Mouse (Mus musculus): ENCODE measurements around the gene Ankrd63. TPM values are rescaled to one million over a fixed set of nuclear protein-coding genes. Genes with fewer than 3 reads are reported as not detected.
A peak's percentile ranks its signal among the peaks of the same experiment; 100 is the strongest.

The Ankrd63 gene
- polyA plus RNA-seq, 1 experiment from 2014 or later = 0.11 TPM

- 20% methylated on average over 7 of the region's 7 CpGs for WGBS
- no peak for DNase-seq (ENCODE audit: low spot score)
Measured at GRCm38 (mm10) chr2:118674500-118674899, 29.3 kb downstream of the Ankrd63 start.

DNA sequence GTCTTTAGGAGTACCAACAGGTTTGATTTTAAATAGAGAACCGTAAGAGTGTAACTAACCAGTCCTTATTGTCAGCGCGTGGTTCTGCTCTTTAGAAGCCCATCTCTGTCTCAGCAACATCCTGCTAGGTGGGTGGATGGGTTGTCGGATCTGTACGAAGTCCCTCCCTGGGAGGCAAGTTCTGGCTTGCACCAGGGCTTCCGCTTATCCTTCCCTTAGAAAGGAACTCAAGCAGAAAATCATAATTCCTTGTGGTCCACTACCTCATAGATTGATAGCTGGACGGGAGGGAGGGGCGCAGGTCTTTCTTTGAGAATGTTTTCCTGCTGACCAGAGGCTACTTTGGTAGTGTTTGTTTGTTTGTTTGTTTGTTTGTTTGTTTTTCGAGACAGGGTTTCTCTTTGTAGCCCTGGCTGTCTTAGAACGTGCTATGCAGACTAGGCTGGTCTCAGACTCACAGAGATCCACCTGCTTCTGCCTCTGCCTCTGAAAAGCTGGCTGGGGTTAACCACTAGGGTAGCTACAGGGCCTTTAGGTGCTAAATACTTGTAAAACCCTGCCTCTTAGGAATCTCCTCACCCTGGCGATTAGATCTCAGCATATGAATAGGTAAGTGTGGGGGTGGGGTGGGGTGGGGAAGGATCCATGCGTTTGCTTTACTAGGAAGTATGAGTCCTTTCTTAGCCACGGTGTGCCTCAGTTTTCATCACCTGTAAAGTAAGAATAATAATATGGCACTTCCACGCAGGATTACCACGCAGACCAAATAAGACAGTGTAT lies 29.9 kb downstream of the Ankrd63 start:
- DNase-seq (ENCODE audit: low spot score) = peak; percentile 76
- Histone ChIP-seq H3K27me3 (replicated peaks; ENCODE audit: control insufficient read depth, insufficient read depth, low read length) (peaks cover 61% of the 10 kb centered on the region), H3K4me1 (ENCODE audit: control insufficient read depth, insufficient read depth, low read length) (peaks cover 10% of the 10 kb centered on the region), H3K36me3 (ENCODE audit: control insufficient read depth, insufficient read depth, low read length) (no peaks in the 10 kb centered on the region), H3K9me3 (ENCODE audit: control insufficient read depth, low read length) (no peaks in the 10 kb centered on the region), H3K4me3 (ENCODE audit: low read depth, low read length) (no peak overlapping the region), H3K9ac (ENCODE audit: low read depth, low read length) (no peak overlapping the region), H3K27ac (replicated peaks; ENCODE audit: low read depth, low read length) (no peak overlapping the region), H3K4me2 (ENCODE audit: low read depth, low read length) (no peak overlapping the region)
- ATAC-seq (ENCODE audit: low read depth) = no peak
- 22% methylated on average over 15 of the region's 15 CpGs for WGBS

More at GRCm38 (mm10) chr2:118674500-118674899, 29.3 kb downstream of the Ankrd63 start:
- Histone ChIP-seq H3K9me3 (ENCODE audit: control insufficient read depth, low read length) (no peaks in the 10 kb centered on the region), H3K4me1 (ENCODE audit: control insufficient read depth, insufficient read depth, low read length) (peaks cover 10% of the 10 kb centered on the region; the same call in 1 of the 2 replicates), H3K27me3 (replicated peaks; ENCODE audit: control insufficient read depth, insufficient read depth, low read length) (peaks cover 67% of the 10 kb centered on the region), H3K27ac (replicated peaks; ENCODE audit: low read depth, low read length) (no peak overlapping the region), H3K4me3 (ENCODE audit: low read depth, low read length) (no peak overlapping the region), H3K9ac (ENCODE audit: low read depth, low read length) (no peak overlapping the region), H3K4me2 (ENCODE audit: low read depth, low read length) (no peak overlapping the region), H3K36me3 (ENCODE audit: control insufficient read depth, insufficient read depth, low read length) (no peaks in the 10 kb centered on the region)
- no peak for ATAC-seq (ENCODE audit: low read depth)

DNA sequence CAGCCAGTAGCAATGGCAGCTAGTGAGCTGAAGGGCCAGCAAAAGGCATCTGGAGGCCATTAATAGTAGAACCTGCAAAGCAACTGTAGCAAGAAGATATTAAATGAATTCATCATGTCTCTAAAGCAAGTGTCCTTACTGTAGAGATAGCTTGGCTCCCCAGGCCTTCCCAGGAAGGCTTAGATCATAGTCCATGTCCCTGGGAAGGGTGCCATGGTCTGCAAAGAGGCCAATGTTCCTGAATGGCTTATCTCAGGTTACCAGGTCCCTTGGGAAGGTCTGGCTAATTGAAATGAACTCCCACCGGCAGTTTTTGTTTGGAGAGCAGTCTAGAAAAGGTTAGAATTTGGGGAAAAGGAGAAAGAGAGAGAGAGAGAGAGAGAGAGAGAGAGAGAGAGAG lies 32.0 kb downstream of the Ankrd63 start:
- no peak for DNase-seq (ENCODE audit: low spot score)
- Histone ChIP-seq H3K9ac (ENCODE audit: low read depth, low read length) (no peak overlapping the region), H3K4me2 (ENCODE audit: low read depth, low read length) (no peak overlapping the region), H3K27me3 (replicated peaks; ENCODE audit: control insufficient read depth, insufficient read depth, low read length) (peaks cover 39% of the 10 kb centered on the region), H3K27ac (replicated peaks; ENCODE audit: low read depth, low read length) (no peak overlapping the region), H3K36me3 (ENCODE audit: control insufficient read depth, insufficient read depth, low read length) (no peaks in the 10 kb centered on the region), H3K4me3 (ENCODE audit: low read depth, low read length) (no peak overlapping the region), H3K4me1 (ENCODE audit: control insufficient read depth, insufficient read depth, low read length) (peaks cover 1% of the 10 kb centered on the region; the same call in 1 of the 2 replicates), H3K9me3 (ENCODE audit: control insufficient read depth, low read length) (no peaks in the 10 kb centered on the region)
- whole genome bisulfite sequencing = 28% methylated on average over 1 of the region's 1 CpGs
- no peak for ATAC-seq (ENCODE audit: low read depth)

DNA sequence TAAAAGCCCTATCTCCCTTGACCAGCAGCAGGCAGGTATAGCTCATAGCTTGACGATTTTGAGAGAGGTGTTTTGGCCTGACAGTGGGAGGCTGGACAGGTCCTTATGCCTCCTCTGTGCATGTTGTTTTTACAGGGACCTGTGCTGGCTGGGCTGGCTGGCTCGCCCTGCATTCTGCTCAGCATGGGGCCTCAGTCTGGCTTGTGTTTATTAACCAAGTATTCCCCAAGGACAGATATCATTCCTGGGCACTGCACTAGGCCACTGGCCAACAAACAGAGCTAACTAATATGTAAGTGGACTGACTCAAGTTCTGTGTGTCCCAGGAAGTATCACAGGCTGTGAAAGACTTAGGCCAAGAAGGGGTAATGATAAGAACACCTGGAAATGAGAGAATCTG lies 34.0 kb downstream of the Ankrd63 start:
- no peaks in the 10 kb centered on the region; the same call in 1 of the 2 replicates for H3K4me1 ChIP-seq (ENCODE audit: control insufficient read depth, insufficient read depth, low read length)

GRCm38 (mm10) chr2:118669245-118669644 lies 34.5 kb downstream of the Ankrd63 start:
- no peaks in the 10 kb centered on the region for H3K9me3 ChIP-seq (ENCODE audit: control insufficient read depth, low read length)
- ATAC-seq (ENCODE audit: low read depth) (no peak), DNase-seq (ENCODE audit: low spot score) (peak; percentile 51)
- H3K4me2 ChIP-seq (ENCODE audit: low read depth, low read length) = no peak overlapping the region
- H3K36me3 ChIP-seq (ENCODE audit: control insufficient read depth, insufficient read depth, low read length) = no peaks in the 10 kb centered on the region
- peaks cover 19% of the 10 kb centered on the region for H3K27me3 ChIP-seq (replicated peaks; ENCODE audit: control insufficient read depth, insufficient read depth, low read length)
- no peak overlapping the region for H3K4me3 ChIP-seq (ENCODE audit: low read depth, low read length)
- no peak overlapping the region for H3K9ac ChIP-seq (ENCODE audit: low read depth, low read length)
- no peaks in the 10 kb centered on the region; the same call in 1 of the 2 replicates for H3K4me1 ChIP-seq (ENCODE audit: control insufficient read depth, insufficient read depth, low read length)
- no peak overlapping the region for H3K27ac ChIP-seq (replicated peaks; ENCODE audit: low read depth, low read length)
- WGBS = 47% methylated on average over 6 of the region's 6 CpGs

More for the DNA sequence above, 34.0 kb downstream of the Ankrd63 start:
- H3K27me3 ChIP-seq (replicated peaks; ENCODE audit: control insufficient read depth, insufficient read depth, low read length) = peaks cover 21% of the 10 kb centered on the region
- no peak overlapping the region for H3K4me2 ChIP-seq (ENCODE audit: low read depth, low read length)
- no peak overlapping the region for H3K4me3 ChIP-seq (ENCODE audit: low read depth, low read length)
- no peaks in the 10 kb centered on the region for H3K36me3 ChIP-seq (ENCODE audit: control insufficient read depth, insufficient read depth, low read length)
- H3K9ac ChIP-seq (ENCODE audit: low read depth, low read length) = no peak overlapping the region
- DNase-seq (ENCODE audit: low spot score) (no peak), ATAC-seq (ENCODE audit: low read depth) (no peak)
- H3K27ac ChIP-seq (replicated peaks; ENCODE audit: low read depth, low read length) = no peak overlapping the region
- 27% methylated on average over 2 of the region's 2 CpGs for WGBS
- H3K9me3 ChIP-seq (ENCODE audit: control insufficient read depth, low read length) = no peaks in the 10 kb centered on the region

DNA sequence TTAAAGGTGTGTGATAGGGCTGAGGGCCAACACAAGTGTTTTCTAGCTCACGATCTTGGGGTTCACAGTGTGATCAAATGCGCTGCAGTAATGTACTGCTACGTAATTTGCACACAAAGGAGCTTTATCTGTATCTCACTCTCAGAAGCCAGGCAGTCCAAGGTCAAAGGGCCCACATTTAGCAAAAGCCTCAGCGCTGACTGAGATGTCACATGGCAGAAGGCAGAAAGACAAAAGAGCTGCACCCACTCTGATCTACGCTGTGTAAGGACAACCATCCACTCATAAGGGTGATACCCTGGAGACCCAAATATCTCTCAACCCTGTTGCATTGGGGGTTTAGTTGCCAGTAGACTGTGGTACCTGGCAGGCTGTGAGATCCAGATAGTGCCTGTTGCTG lies 36.6 kb downstream of the Ankrd63 start:
- Histone ChIP-seq H3K4me1 (ENCODE audit: control insufficient read depth, insufficient read depth, low read length) (peaks cover 5% of the 10 kb centered on the region; the same call in 1 of the 2 replicates), H3K4me2 (ENCODE audit: low read depth, low read length) (no peak overlapping the region), H3K4me3 (ENCODE audit: low read depth, low read length) (no peak overlapping the region), H3K9me3 (ENCODE audit: control insufficient read depth, low read length) (no peaks in the 10 kb centered on the region), H3K9ac (ENCODE audit: low read depth, low read length) (no peak overlapping the region), H3K36me3 (ENCODE audit: control insufficient read depth, insufficient read depth, low read length) (no peaks in the 10 kb centered on the region), H3K27ac (replicated peaks; ENCODE audit: low read depth, low read length) (no peak overlapping the region), H3K27me3 (replicated peaks; ENCODE audit: control insufficient read depth, insufficient read depth, low read length) (peaks cover 24% of the 10 kb centered on the region)
- 78% methylated on average over 5 of the region's 5 CpGs for WGBS
- ATAC-seq (ENCODE audit: low read depth) (no peak), DNase-seq (ENCODE audit: low spot score) (no peak)

GRCm38 (mm10) chr2:118665616-118666015 lies 38.1 kb downstream of the Ankrd63 start:
- ATAC-seq (ENCODE audit: low read depth) (no peak), DNase-seq (ENCODE audit: low spot score) (no peak)
- no peaks in the 10 kb centered on the region for H3K36me3 ChIP-seq (ENCODE audit: control insufficient read depth, insufficient read depth, low read length)
- WGBS = 85% methylated on average over 4 of the region's 4 CpGs
- H3K9me3 ChIP-seq (ENCODE audit: control insufficient read depth, low read length) = no peaks in the 10 kb centered on the region
- peaks cover 5% of the 10 kb centered on the region; the same call in 1 of the 2 replicates for H3K4me1 ChIP-seq (ENCODE audit: control insufficient read depth, insufficient read depth, low read length)
- H3K4me2 ChIP-seq (ENCODE audit: low read depth, low read length) = no peak overlapping the region
- peaks cover 28% of the 10 kb centered on the region for H3K27me3 ChIP-seq (replicated peaks; ENCODE audit: control insufficient read depth, insufficient read depth, low read length)
- H3K27ac ChIP-seq (replicated peaks; ENCODE audit: low read depth, low read length) = no peak overlapping the region
- H3K9ac ChIP-seq (ENCODE audit: low read depth, low read length) = no peak overlapping the region
- H3K4me3 ChIP-seq (ENCODE audit: low read depth, low read length) = no peak overlapping the region

GRCm38 (mm10) chr2:118664975-118665516 lies 38.7 kb downstream of the Ankrd63 start:
- Histone ChIP-seq H3K27ac (replicated peaks; ENCODE audit: low read depth, low read length) (no peak overlapping the region), H3K27me3 (replicated peaks; ENCODE audit: control insufficient read depth, insufficient read depth, low read length) (peaks cover 28% of the 10 kb centered on the region), H3K4me3 (ENCODE audit: low read depth, low read length) (no peak overlapping the region), H3K36me3 (ENCODE audit: control insufficient read depth, insufficient read depth, low read length) (no peaks in the 10 kb centered on the region), H3K4me1 (ENCODE audit: control insufficient read depth, insufficient read depth, low read length) (peaks cover 5% of the 10 kb centered on the region; the same call in 1 of the 2 replicates), H3K9ac (ENCODE audit: low read depth, low read length) (no peak overlapping the region), H3K4me2 (ENCODE audit: low read depth, low read length) (no peak overlapping the region), H3K9me3 (ENCODE audit: control insufficient read depth, low read length) (no peaks in the 10 kb centered on the region)
- WGBS = 68% methylated on average over 3 of the region's 3 CpGs
- DNase-seq (ENCODE audit: low spot score) (no peak), ATAC-seq (ENCODE audit: low read depth) (no peak)

Data from embryonic facial prominence, embryonic 14.5 days (tissue).